Mouse (Mus musculus) kidney, postnatal 4 days (tissue): Measurements from ENCODE around the gene Slc13a2.

Experiments used
- DNase-seq, 2 experiments: peaks; one replicate each; pipeline ENCODE4 v3.0.0; 2021; ENCODE audit warnings: mixed read lengths in 2 of 2

The Slc13a2 gene

GRCm38 (mm10) chr11:78385776-78386175 is 36.2 kb downstream of the Slc13a2 start:
- DNase-seq, result no peak

GRCm38 (mm10) chr11:78382701-78383100 is 39.3 kb downstream of the Slc13a2 start:
- DNase-seq, result no peak

DNA sequence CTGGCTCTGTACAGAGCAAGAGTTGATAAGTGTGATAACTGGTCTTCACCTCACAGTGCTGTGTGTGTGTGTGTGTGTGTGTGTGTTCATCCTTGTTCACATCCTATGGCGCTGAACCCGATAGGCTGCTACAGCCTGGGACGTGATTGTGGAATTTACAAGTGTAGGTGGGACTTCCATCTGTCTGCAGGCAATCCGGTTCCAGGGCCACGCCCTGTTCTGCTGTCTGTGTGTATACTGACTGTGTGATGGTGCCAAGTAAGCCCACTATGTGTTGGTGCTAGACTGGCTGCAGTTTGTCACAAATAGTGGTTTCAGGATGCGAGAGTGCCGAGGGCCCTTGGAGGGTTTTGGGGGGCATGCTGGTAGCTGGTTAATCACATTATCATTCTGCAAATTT is 39.7 kb downstream of the Slc13a2 start:
- no peak for DNase-seq

DNA sequence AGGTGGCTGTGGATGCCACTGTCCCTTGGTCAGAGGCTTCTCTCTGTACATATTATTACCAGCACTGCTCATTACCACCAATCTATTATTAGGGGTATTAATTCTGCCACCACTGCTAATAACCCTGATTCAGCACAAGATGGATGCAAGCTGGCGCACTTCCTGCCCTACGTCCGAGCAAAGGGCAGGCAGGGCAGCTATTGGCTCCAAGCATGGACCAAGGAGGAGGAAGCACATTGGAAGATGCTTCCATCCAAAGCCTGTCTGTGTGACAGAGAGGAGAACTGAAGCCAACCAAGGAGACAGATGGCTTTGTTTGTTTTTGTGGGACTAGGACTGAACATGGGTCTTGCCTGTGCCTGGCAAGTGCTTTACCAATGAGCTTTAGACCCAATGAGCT is 41.0 kb downstream of the Slc13a2 start:
- DNase-seq, result no peak

GRCm38 (mm10) chr11:78380351-78380750 is 41.7 kb downstream of the Slc13a2 start:
- DNase-seq, result no peak

- peak; percentile 48 to 69 for DNase-seq
These were observed 44.4 kb downstream of the Slc13a2 start for GRCm38 (mm10) chr11:78377549-78378159.

- peak; percentile 44 to 69 for DNase-seq
These were observed 47.9 kb downstream of the Slc13a2 start for GRCm38 (mm10) chr11:78374147-78374546.

DNA sequence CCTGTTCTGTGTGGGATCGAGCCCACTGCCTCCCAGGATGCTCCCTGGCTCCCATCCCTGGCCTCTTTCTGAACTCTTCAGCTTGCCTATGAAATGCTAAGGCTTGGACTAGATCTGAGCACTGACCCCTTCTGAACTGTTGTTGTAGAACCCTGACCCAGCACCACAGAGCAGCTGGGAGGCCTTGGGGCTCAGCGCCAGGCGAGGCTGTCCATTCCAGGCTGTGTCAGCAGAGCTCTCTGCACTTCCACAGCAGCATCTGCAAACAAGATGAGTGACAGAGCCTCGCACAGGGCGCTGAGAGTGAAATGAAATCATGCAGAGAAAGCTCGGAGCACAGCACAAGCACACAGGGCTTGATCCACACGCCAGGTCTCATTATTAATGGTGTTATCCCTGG is 49.4 kb downstream of the Slc13a2 start:
- peak; percentile 65 to 71 for DNase-seq

- DNase-seq, result no peak
These were observed 49.9 kb downstream of the Slc13a2 start for GRCm38 (mm10) chr11:78372166-78372565.

- no peak for DNase-seq
These were observed 50.3 kb downstream of the Slc13a2 start for GRCm38 (mm10) chr11:78371711-78372110.

GRCm38 (mm10) chr11:78370389-78370788 is 51.6 kb downstream of the Slc13a2 start:
- peak; percentile 36 to 46 for DNase-seq

DNA sequence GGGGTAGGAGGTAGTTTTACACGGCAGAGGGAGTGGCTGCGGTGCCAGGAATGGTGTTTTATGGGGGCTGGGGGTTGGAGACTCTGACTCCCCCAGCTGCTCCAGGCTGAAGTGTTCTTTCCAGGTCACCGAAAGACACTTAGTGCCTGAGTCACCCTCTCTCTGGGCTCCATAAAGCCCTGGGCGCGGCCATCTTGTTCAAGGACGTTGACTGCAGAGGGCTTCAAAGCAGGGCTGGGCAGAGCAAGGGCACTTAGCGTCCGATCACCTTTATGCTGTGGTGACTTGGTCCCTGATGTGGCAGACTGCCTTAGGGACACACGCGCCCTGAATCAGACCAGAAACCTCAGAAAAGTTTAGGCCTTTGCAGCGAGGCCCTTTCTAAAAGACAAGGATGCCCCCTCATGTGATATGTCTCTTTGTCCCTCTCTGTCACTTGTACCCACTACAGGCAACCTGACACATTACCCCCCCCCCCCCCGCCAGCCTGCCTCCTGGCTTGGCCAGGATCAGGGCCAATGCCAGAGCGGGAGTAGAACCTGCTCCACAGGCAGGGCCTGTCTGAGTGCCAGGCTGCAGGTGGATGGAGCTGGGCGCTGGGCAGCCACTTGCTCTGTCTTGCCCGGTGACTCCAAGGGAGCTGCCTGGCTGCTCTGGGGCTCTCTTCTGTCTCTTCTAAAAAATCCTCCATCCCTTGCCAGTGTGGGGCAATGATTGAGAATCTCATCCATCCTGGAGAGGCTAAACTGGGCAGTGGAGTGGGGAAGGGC is 54.4 kb downstream of the Slc13a2 start:
- DNase-seq, result no peak

DNA sequence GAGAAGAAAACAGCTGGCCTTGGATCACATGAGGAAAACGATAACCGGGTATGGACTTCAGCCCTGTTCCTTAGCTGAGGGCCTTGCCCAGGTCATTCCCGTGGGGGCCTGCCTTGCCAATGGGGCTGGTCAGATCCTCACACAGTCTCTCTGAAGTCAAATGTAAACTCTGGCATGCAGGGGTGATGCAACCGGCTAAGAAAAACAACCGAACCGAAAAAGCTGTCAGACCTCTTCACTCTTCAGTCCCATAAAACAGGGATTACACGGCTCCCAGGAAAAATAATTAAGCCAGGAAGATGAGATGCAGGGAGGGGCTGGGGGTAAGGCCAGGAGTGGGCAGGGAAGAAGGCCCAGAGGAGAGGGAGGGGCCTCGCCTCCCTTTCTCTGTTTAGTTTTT is 57.9 kb downstream of the Slc13a2 start:
- peak in 1 of 2 experiments; percentile 53 for DNase-seq

DNA sequence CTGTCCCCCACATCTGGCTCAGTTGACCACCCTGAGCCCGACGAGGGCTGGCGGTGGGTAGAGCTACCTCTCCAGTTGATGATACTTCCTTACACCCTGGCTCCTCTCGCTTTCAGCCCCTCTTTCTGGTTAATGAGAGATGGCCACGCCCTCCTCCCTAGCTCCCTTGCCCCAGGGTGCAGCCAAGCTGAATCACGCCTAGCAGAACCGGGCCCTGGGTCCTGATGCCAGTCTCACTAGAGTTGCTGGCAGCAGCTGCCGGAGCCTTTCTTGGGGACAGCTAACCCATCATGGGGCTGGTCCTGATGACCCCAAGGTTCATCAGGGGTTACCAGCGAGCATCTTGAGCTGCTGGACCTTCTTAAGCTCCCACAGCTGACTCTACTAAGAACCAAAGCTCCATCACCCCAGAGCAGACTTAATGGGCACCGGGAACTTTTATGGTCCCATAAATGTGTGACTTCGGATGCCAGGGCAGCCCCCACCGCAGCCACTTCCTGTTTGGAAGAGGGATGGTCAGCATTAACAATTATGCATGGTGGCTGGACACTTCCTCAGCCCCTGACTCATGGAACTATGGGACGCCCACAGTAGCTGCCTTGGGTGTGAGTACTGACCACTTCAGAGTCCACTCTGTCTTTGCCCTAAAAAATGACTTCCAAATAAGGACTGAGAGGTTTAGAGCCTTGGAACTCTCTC is 58.6 kb downstream of the Slc13a2 start:
- peak; percentile 60 to 70 for DNase-seq

GRCm38 (mm10) chr11:78360789-78361131 is 61.3 kb downstream of the Slc13a2 start:
- DNase-seq, result no peak

GRCm38 (mm10) chr11:78360125-78360788 is 61.8 kb downstream of the Slc13a2 start:
- DNase-seq, result peak; percentile 91 to 93

- DNase-seq, result peak; percentile 66 to 68
These were observed 63.5 kb downstream of the Slc13a2 start for GRCm38 (mm10) chr11:78358330-78359007.

DNA sequence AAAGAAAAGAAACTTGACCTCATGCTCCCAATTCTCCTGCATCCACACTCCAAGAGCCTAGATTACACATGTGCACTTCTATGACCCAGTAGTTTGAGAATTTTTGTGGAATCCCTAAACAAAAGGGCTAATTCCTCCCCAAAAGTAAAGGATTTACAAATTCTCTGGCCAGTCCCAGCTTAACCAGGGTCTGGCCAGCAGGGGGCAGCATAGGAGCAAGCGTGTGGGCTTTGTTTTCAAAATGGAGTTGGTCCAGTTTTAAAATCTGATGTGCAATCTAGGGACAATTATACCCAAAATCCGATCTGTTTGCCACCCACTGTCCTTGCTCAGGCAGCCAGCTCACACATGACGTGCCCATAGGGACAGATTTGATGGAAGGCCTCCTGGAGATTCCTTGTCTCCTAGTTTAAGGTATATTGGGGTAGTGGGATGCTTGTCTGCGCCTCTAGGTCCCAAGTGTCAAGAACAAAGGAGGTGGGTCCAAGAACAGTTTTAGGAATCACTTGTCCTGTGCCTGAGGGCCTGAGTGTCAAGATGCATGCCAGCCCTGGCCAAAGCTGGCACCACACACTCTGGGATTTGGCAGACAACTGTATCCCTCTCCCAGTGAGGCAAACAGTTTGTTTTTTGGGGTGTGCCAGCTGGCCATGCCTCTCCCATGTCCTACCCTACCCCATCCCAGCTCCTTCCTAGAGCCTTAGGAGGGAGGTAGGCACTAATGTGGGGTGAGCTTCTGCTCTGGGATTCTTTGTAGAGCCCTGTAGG is 66.4 kb downstream of the Slc13a2 start:
- peak; percentile 86 to 87 for DNase-seq

GRCm38 (mm10) chr11:78354905-78355304 is 67.1 kb downstream of the Slc13a2 start:
- no peak for DNase-seq

DNA sequence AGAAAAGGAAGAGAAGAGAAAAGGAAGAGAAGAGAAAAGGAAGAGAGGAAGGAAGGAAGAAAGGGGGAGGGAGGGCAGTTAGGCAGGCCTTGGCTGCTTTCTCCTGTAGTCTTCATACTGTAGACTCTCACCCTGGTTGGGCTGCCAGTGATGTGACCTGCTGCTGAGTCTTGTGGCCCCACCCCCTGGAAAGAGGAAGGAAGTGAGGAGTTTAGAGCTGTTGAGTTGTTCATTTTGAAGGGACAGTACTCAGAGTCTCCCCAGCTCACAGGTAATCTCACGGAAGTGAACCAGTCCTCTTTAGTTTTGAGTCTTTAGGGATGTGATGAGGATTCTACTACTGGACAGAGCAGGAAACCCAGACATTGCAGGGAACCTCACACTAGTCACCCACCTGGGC is 68.9 kb downstream of the Slc13a2 start:
- DNase-seq, result no peak

DNA sequence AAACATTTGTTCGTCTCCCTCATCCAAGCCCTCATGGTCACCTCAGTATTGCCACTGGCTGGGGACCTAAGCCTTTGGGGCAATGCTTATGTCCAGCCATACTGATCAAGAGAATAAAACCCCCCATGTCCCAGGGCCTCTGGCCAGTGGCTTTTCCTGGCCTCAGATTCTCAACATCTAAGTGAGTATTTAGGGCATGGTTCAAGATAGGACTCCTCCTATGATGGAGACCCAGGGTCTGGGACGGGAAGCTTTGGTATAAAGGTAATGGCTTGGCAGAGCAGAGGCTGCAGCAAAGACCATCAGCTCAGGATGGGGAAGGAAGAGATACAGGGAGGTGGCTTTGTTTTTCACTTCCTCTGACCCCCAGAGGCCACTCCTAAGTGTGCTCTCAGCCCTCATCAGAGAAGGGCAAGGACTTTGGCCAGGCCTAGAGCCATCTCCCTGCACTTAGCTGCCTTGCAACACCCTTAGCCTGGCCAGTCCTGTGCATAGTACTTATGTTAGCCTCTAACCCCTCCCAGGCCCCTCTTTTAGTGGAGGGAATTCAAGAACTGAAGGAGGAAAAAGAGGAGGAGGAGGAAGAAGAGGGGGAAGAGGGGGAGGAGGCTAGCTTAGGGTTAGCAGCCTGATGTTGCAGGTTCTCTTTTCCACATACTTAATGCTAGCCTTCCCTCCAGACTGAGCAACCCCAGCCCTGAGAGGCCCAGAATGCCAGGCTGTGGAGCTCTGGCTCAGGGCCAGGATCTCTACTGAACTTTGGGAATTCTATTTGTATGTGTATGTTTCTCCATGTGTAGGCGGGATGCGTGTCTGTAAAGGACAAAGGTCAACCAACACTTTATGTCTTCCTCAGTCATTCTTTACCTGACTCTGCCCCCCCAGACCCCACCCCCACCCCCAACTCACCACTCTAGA is 72.3 kb downstream of the Slc13a2 start:
- peak in 1 of 2 experiments; percentile 46 for DNase-seq
